ENCODE assay signal across 8 mouse cellular contexts in the genomic region with DNA sequence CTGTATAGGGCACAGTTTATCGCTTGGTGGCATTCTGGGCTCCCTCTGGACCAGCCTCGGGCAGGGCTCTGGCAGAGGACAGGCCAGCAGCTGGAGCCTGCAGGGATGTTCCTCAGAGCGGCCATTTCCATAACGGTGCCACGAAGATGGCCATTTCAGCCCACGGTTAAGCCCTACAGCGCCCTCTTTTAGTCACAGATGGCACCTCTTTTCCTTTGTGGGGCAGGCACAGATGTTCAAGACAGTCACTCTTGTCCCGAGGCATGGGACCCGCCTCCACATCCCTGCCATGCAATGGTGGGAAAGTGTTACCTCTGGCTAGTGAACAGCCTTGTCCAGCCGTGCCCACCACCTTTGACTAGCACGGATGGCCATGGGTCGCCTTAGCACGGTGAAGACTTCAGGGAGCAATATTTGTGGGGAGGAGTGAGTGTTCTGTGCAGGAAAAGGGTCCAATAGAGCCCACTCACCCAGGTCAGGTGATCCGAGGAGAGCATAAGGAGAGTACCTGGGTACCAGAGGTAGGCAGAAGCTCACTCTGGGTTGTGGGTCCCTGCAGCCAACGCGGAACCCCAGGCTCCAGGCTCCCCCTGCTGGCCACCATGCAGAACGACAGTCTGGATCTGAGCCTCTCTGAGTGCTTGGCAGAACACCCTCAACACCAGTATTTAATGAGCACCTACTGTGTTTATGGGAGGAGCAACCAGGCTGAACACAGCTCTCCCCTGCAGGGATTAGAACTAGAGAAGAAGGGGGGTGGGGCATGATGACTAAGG. TPM values are rescaled to one million over a fixed set of nuclear protein-coding genes. Genes with fewer than 3 reads are reported as not detected.
DNase-seq lines count a peak whose midpoint lies in the region; ATAC-seq and TF ChIP-seq lines count a peak whose summit lies in the region.

No protein-coding gene starts in this region.

- WGBS in lung, postnatal 0 days, result 50% methylated on average over 17 of the region's 17 CpGs

- no peaks in the 10 kb centered on the region for H3K4me1 ChIP-seq in bone marrow macrophage, adult 2 months (ENCODE audit: control insufficient read depth, insufficient read depth, low read length)
- no peaks in the 10 kb centered on the region for H3K4me1 ChIP-seq in lung, postnatal 0 days (ENCODE audit: insufficient read depth, low read depth, low read length)

- H3K9me3 ChIP-seq in lung, postnatal 0 days (ENCODE audit: low read length), result no peaks in the 10 kb centered on the region

- intact Hi-C loops in heart, postnatal 14 days (cut with DNase I), result loop anchor here (1.0 to 2.0 kb wide), 3 partner anchors 57 to 206 kb away; no protein-coding TSS in a partner anchor

- H3K9ac ChIP-seq in lung, postnatal 0 days (replicated peaks; ENCODE audit: low read depth), result no peak overlapping the region

- H3K36me3 ChIP-seq in lung, postnatal 0 days (ENCODE audit: insufficient read depth, low read length), result no peaks in the 10 kb centered on the region

- no peak for ATAC-seq in CD4-positive, CD25-positive, alpha-beta regulatory T cell, adult 4 months
- ATAC-seq in erythroblast, adult 5-6 weeks (replicated peaks; ENCODE audit: low FRiP score, poor library complexity, severe bottlenecking), result peak; percentile 76
- peak; percentile 58 for ATAC-seq in lung, postnatal 0 days

- no peak overlapping the region for H3K4me2 ChIP-seq in lung, postnatal 0 days (replicated peaks; ENCODE audit: low read depth, low read length)

- H3K4me3 ChIP-seq in bone marrow macrophage, adult 2 months (ENCODE audit: insufficient read depth, low read length), result no peak overlapping the region
- no peak overlapping the region for H3K4me3 ChIP-seq in lung, postnatal 0 days (ENCODE audit: low read depth, low read length)

- no peak for TF ChIP-seq EP300 in lung, postnatal 0 days (IDR thresholded peaks at IDR 0.05)

- no peak overlapping the region for H3K27ac ChIP-seq in bone marrow macrophage, adult 2 months (ENCODE audit: insufficient read depth, low read depth, low read length)
- H3K27ac ChIP-seq in lung, postnatal 0 days (ENCODE audit: low read length), result no peak overlapping the region

- H3K27me3 ChIP-seq in lung, postnatal 0 days (replicated peaks; ENCODE audit: insufficient read depth, low read length), result no peaks in the 10 kb centered on the region

- peak; percentile 82 for DNase-seq in CD4-positive, CD25-positive, alpha-beta regulatory T cell, adult 2 months (ENCODE audit: low read depth, low spot score)
- peak; percentile 77 to 84 for DNase-seq in heart, postnatal 14 days
- peak; percentile 12 for DNase-seq in layer of hippocampus, adult 9-11 months
- DNase-seq in lung, postnatal 0 days (ENCODE audit: low spot score), result peak; percentile 78
- DNase-seq in right cerebral cortex, adult 2 months (ENCODE audit: low spot score in 2 of 2), result peak; percentile 29 to 63

- TF ChIP-seq POLR2A in bone marrow macrophage, adult 2 months (IDR thresholded peaks at IDR 0.05; ENCODE audit: borderline replicate concordance, low read depth, low read length), result no peak

- peak; percentile 96 for TF ChIP-seq CTCF in bone marrow macrophage, adult 2 months (IDR thresholded peaks at IDR 0.05; ENCODE audit: low read depth, low read length)
- peak; percentile 97 for TF ChIP-seq CTCF in lung, postnatal 0 days (IDR thresholded peaks at IDR 0.05)

RNA-seq across cellular contexts. Expression of a gene that starts 38.5 kb away (rescaled TPM):
- polyA plus RNA-seq in CD4-positive, CD25-positive, alpha-beta regulatory T cell, adult 4 months (2017; shearing (Covaris generic)), result under 1 TPM in 1 of 2 experiments, not detected in 1; 0.16 TPM
- not detected in 2 replicates for polyA plus RNA-seq in bone marrow macrophage, adult 2 months (2012; ENCODE audit: insufficient read depth, insufficient read length, missing spikeins)
- total RNA-seq in erythroblast, adult 5-6 weeks (2015; ENCODE audit: low replicate concordance), result not detected in 2 replicates
- not detected in 2 replicates for total RNA-seq in erythroblast, adult 5-6 weeks (2017; ENCODE audit: low replicate concordance)
- 10 to 100 TPM; 24.5 to 25.5 TPM for total RNA-seq in heart, postnatal 14 days (2021)
- polyA plus RNA-seq in lung, postnatal 0 days (2015; fragmentation: Nextera tagmentation; extraction: Ambion mirVana), result 32.7 and 37.9 TPM in 2 replicates

Comparison
In these comparisons a context has a peak if more than half of its experiments do, and no peak if none do; other contexts are left out.
1. DNase-seq: peak in every context shown above with its lines; median percentile 82 in CD4-positive, CD25-positive, alpha-beta regulatory T cell, adult 2 months; 80 in heart, postnatal 14 days; 78 in lung, postnatal 0 days; 46 in right cerebral cortex, adult 2 months; 12 in layer of hippocampus, adult 9-11 months.
2. RNA of a gene that starts 38.5 kb away (polyA plus RNA-seq): 32.7 to 37.9 TPM in lung, postnatal 0 days; 0.16 TPM in CD4-positive, CD25-positive, alpha-beta regulatory T cell, adult 4 months and not detected in bone marrow macrophage, adult 2 months; every median in the first group is over 10 times any median in the second.